Mouse (Mus musculus): Measurements from ENCODE around the gene Bcl7a. TPM values are rescaled to one million over a fixed set of nuclear protein-coding genes. Genes with fewer than 3 reads are reported as not detected.

The Bcl7a gene
- polyA plus RNA-seq, 1 experiment from 2014 or later = 40.0 TPM

DNA sequence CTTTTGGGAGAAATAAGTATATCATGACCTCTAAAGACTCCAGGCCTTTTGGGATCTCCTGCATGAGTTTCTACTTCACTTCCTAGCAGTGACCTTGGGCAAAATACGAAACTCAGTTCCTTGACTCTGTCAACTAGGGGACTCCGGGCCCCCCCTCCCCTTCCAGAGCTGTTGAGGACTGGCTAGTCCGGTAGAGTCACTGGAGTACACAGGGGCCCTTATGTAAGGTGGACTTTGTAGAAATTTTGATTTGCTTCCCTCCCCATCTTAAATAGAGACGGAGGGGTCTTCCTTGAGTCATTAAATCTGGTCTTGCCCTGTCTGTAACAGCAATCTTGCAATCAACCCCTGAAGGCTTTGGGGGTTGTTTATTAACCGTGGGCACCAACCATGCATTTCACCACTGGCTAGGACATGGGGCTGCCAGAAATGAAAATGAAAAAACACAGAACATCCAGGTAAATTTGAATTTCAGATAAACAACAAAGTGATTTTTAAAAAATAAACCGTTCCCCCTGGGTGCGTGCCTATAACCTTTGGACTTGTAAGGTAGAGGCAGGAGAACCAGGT lies 3.2 kb downstream of the Bcl7a start:
- Histone ChIP-seq H3K9ac (replicated peaks; ENCODE audit: low read length) (peak overlapping the region; percentile 97), H3K27me3 (ENCODE audit: insufficient read depth, low read length) (no peaks in the 10 kb centered on the region), H3K4me1 (ENCODE audit: insufficient read depth, low read length) (peaks cover 49% of the 10 kb centered on the region), H3K36me3 (ENCODE audit: insufficient read depth, low read length) (no peaks in the 10 kb centered on the region), H3K4me3 (ENCODE audit: low read length) (peak overlapping the region; percentile 95), H3K27ac (ENCODE audit: low read length) (peak overlapping the region; percentile 99), H3K4me2 (replicated peaks; ENCODE audit: low read depth, low read length) (peak overlapping the region; percentile 89), H3K9me3 (ENCODE audit: low read length) (no peaks in the 10 kb centered on the region)
- ATAC-seq (ENCODE audit: low FRiP score, low TSS enrichment) = peak; percentile 58
- 37% methylated on average over 7 of the region's 7 CpGs for WGBS

GRCm38 (mm10) chr5:123347985-123348384 lies 4.4 kb downstream of the Bcl7a start:
- Histone ChIP-seq H3K4me3 (ENCODE audit: low read length) (no peak overlapping the region), H3K36me3 (ENCODE audit: insufficient read depth, low read length) (no peaks in the 10 kb centered on the region), H3K27ac (ENCODE audit: low read length) (peak overlapping the region; percentile 99; the same call in 1 of the 2 replicates), H3K9ac (replicated peaks; ENCODE audit: low read length) (no peak overlapping the region), H3K27me3 (ENCODE audit: insufficient read depth, low read length) (no peaks in the 10 kb centered on the region), H3K9me3 (ENCODE audit: low read length) (no peaks in the 10 kb centered on the region), H3K4me1 (ENCODE audit: insufficient read depth, low read length) (peaks cover 50% of the 10 kb centered on the region), H3K4me2 (replicated peaks; ENCODE audit: low read depth, low read length) (no peak overlapping the region)
- 71% methylated on average over 2 of the region's 2 CpGs for WGBS
- ATAC-seq (ENCODE audit: low FRiP score, low TSS enrichment) = no peak

DNA sequence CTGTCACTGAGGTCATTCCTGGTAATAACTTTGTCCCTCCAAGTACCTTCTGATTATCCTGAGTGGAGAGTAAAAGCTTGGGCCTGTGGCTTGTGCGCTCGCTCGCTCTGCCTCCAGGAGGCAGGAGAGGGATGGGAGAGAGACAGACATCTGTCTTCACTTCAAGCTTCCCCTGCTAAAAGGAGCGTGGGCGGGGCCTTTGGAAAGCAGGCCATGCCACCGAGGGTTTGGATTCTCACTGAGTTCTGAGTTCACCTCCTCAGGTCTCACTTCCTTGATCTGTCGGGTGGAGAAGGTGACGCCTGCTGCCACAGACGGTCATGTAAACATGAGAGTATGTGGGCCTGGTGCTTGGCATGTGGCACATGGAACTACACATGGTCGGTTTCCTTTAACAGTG lies 6.8 kb downstream of the Bcl7a start:
- no peak overlapping the region for H3K27ac ChIP-seq (ENCODE audit: low read length)
- no peak for ATAC-seq (ENCODE audit: low FRiP score, low TSS enrichment)
- peaks cover 6% of the 10 kb centered on the region; the same call in 1 of the 2 replicates for H3K36me3 ChIP-seq (ENCODE audit: insufficient read depth, low read length)
- no peak overlapping the region for H3K4me3 ChIP-seq (ENCODE audit: low read length)
- no peaks in the 10 kb centered on the region for H3K27me3 ChIP-seq (ENCODE audit: insufficient read depth, low read length)
- 59% methylated on average over 10 of the region's 10 CpGs for WGBS
- H3K4me2 ChIP-seq (replicated peaks; ENCODE audit: low read depth, low read length) = no peak overlapping the region
- H3K9me3 ChIP-seq (ENCODE audit: low read length) = no peaks in the 10 kb centered on the region
- H3K9ac ChIP-seq (replicated peaks; ENCODE audit: low read length) = no peak overlapping the region
- H3K4me1 ChIP-seq (ENCODE audit: insufficient read depth, low read length) = peaks cover 43% of the 10 kb centered on the region

DNA sequence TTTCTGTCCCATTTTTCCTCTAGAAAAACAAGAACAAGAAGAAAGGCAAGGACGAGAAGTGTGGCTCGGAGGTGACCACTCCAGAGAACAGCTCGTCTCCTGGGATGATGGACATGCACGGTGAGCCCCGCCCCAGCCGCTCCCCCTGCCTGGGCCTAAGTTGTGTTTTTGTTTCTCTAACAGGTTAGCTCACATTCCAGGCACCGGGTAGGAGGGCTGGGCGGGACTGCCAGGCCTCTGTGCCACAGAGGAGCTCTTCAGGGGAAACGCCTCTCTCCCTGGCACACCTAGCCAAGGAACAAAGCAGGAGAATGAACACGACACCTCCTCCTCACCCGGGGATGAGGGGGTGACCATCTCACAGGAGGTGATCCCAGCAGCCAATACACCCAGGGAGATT lies 12.3 kb downstream of the Bcl7a start:
- ATAC-seq (ENCODE audit: low FRiP score, low TSS enrichment) = no peak
- Histone ChIP-seq H3K27ac (ENCODE audit: low read length) (peak overlapping the region; percentile 51; the same call in 1 of the 2 replicates), H3K9ac (replicated peaks; ENCODE audit: low read length) (no peak overlapping the region), H3K4me1 (ENCODE audit: insufficient read depth, low read length) (peaks cover 15% of the 10 kb centered on the region), H3K4me2 (replicated peaks; ENCODE audit: low read depth, low read length) (no peak overlapping the region), H3K36me3 (ENCODE audit: insufficient read depth, low read length) (peaks cover 44% of the 10 kb centered on the region), H3K4me3 (ENCODE audit: low read length) (no peak overlapping the region), H3K27me3 (ENCODE audit: insufficient read depth, low read length) (no peaks in the 10 kb centered on the region), H3K9me3 (ENCODE audit: low read length) (no peaks in the 10 kb centered on the region)
- 66% methylated on average over 11 of the region's 11 CpGs for WGBS

DNA sequence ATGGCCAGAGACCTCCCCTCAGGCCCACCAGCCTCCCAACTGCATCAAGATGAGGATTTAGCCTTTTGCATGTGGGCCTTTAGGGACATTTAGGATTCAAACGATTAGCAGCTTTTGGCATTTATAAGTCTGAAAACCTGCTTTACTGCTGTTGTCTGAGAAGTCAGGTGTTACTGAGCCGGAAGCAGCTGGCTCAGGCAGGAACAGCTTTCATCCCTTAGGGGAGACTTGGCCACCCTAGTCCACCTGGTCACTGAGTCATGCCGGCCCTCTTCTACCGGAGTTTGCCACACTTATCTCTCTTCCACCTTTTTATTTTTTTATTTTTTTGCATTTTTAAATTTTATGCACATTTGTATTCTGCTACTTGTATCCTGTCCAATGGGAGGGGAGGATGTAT lies 13.6 kb downstream of the Bcl7a start:
- Histone ChIP-seq H3K4me3 (ENCODE audit: low read length) (no peak overlapping the region), H3K9me3 (ENCODE audit: low read length) (no peaks in the 10 kb centered on the region), H3K36me3 (ENCODE audit: insufficient read depth, low read length) (peaks cover 55% of the 10 kb centered on the region), H3K4me1 (ENCODE audit: insufficient read depth, low read length) (peaks cover 5% of the 10 kb centered on the region), H3K9ac (replicated peaks; ENCODE audit: low read length) (no peak overlapping the region), H3K4me2 (replicated peaks; ENCODE audit: low read depth, low read length) (no peak overlapping the region), H3K27ac (ENCODE audit: low read length) (no peak overlapping the region; the same call in 1 of the 2 replicates), H3K27me3 (ENCODE audit: insufficient read depth, low read length) (no peaks in the 10 kb centered on the region)
- WGBS = 86% methylated on average over 4 of the region's 4 CpGs
- no peak for ATAC-seq (ENCODE audit: low FRiP score, low TSS enrichment)

DNA sequence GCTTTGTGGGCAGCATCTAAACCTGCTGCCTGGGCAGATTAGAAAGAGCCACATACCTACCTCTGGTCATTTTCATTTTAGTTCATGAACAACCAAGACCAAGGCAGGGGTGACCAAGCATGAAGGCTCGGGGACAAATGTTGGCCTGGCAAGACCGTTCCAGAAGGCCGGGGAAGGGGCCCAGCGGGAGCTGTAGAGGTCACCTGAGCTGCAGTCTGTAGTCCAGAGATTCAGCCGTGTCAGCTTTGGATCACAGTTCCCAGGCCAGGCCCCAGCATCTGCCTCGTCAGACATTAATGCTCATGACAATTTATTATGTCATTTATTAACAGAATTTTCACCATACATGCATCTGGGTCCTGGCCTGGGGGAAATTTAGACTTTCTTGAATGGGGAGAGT lies 15.8 kb downstream of the Bcl7a start:
- H3K4me2 ChIP-seq (replicated peaks; ENCODE audit: low read depth, low read length) = no peak overlapping the region
- H3K9ac ChIP-seq (replicated peaks; ENCODE audit: low read length) = no peak overlapping the region
- H3K4me1 ChIP-seq (ENCODE audit: insufficient read depth, low read length) = peaks cover 5% of the 10 kb centered on the region
- H3K36me3 ChIP-seq (ENCODE audit: insufficient read depth, low read length) = peaks cover 71% of the 10 kb centered on the region
- 59% methylated on average over 6 of the region's 6 CpGs for WGBS
- peak overlapping the region; percentile 76 for H3K27ac ChIP-seq (ENCODE audit: low read length)
- H3K9me3 ChIP-seq (ENCODE audit: low read length) = no peaks in the 10 kb centered on the region
- ATAC-seq (ENCODE audit: low FRiP score, low TSS enrichment) = peak; percentile 91
- H3K4me3 ChIP-seq (ENCODE audit: low read length) = no peak overlapping the region
- H3K27me3 ChIP-seq (ENCODE audit: insufficient read depth, low read length) = no peaks in the 10 kb centered on the region

GRCm38 (mm10) chr5:123362911-123363310 lies 19.3 kb downstream of the Bcl7a start:
- no peak for ATAC-seq (ENCODE audit: low FRiP score, low TSS enrichment)
- 81% methylated on average over 4 of the region's 4 CpGs for WGBS
- Histone ChIP-seq H3K4me1 (ENCODE audit: insufficient read depth, low read length) (peaks cover 5% of the 10 kb centered on the region), H3K9ac (replicated peaks; ENCODE audit: low read length) (no peak overlapping the region), H3K27ac (ENCODE audit: low read length) (no peak overlapping the region), H3K9me3 (ENCODE audit: low read length) (no peaks in the 10 kb centered on the region), H3K4me3 (ENCODE audit: low read length) (no peak overlapping the region), H3K36me3 (ENCODE audit: insufficient read depth, low read length) (peaks cover 63% of the 10 kb centered on the region), H3K4me2 (replicated peaks; ENCODE audit: low read depth, low read length) (no peak overlapping the region), H3K27me3 (ENCODE audit: insufficient read depth, low read length) (no peaks in the 10 kb centered on the region)

DNA sequence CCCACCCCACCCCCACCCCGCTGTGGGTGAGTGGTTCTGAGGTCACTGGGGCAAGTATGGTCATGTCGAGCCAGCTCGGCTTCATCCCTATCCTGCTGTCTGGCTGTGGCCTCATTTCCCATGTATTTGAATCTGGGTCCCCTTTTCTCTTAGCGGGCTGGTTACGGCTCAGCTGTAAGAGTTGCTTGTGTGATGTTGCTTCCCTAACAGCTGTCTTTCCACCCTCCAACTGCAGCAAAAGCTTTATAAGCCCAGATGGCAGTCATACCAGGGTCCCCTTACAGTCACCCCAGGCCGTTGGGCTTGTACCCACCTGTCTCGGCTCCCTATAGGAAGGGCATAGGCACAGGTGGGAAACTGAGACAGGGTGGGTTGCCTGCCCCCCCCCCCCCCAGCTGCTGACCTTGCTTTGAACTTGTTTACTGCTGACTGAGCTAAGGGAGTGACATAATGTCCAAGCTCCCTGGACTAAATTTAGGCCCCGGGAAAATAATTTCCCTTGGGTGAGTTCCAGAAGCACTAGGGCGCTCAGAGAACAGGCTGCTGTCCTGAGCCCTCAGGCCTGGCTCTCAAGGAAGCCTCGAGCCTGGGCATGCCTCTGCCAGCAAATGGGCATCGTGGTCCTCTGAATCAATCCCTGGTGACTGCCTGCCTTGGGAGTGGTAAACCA lies 20.8 kb downstream of the Bcl7a start:
- H3K27me3 ChIP-seq (ENCODE audit: insufficient read depth, low read length) = no peaks in the 10 kb centered on the region
- peaks cover 63% of the 10 kb centered on the region for H3K36me3 ChIP-seq (ENCODE audit: insufficient read depth, low read length)
- H3K27ac ChIP-seq (ENCODE audit: low read length) = peak overlapping the region; percentile 32; the same call in 1 of the 2 replicates
- H3K4me2 ChIP-seq (replicated peaks; ENCODE audit: low read depth, low read length) = no peak overlapping the region
- no peak overlapping the region for H3K9ac ChIP-seq (replicated peaks; ENCODE audit: low read length)
- WGBS = 73% methylated on average over 11 of the region's 11 CpGs
- H3K9me3 ChIP-seq (ENCODE audit: low read length) = no peaks in the 10 kb centered on the region
- H3K4me1 ChIP-seq (ENCODE audit: insufficient read depth, low read length) = peaks cover 5% of the 10 kb centered on the region
- H3K4me3 ChIP-seq (ENCODE audit: low read length) = no peak overlapping the region
- no peak for ATAC-seq (ENCODE audit: low FRiP score, low TSS enrichment)

DNA sequence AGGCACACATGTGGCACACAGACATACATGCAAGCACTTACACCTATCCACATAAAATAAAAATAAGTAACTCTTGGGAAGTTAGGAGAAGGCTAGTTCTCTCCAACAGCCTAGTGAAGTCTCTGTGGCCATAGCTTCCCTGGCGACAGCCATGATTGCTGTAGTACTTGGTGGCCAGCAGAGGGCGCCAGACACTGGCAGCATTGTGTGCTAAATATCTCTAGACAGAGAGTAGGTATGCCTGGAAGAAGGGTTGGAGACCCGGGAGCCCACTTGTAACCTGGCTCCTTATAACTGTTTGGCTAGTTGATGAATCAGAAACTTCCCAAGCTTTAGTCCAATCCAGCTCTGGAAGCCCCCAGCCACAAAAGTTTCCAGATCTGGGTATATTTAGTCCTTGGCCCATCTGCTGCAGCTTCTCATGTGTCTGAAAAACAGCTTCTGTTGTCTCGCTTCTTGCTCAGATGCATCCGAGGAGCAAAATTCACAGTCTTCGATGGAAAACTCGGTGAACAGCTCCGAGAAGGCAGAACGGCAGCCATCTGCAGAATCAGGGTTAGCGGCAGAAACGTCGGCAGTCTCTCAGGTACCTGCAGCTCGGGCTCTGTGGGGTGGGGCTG lies 25.3 kb downstream of the Bcl7a start:
- H3K27me3 ChIP-seq (ENCODE audit: insufficient read depth, low read length) = no peaks in the 10 kb centered on the region
- no peak overlapping the region for H3K27ac ChIP-seq (ENCODE audit: low read length)
- no peak overlapping the region for H3K9ac ChIP-seq (replicated peaks; ENCODE audit: low read length)
- 77% methylated on average over 13 of the region's 13 CpGs for WGBS
- H3K4me2 ChIP-seq (replicated peaks; ENCODE audit: low read depth, low read length) = no peak overlapping the region
- H3K9me3 ChIP-seq (ENCODE audit: low read length) = no peaks in the 10 kb centered on the region
- no peak overlapping the region for H3K4me3 ChIP-seq (ENCODE audit: low read length)
- H3K36me3 ChIP-seq (ENCODE audit: insufficient read depth, low read length) = peaks cover 72% of the 10 kb centered on the region
- H3K4me1 ChIP-seq (ENCODE audit: insufficient read depth, low read length) = no peaks in the 10 kb centered on the region
- ATAC-seq (ENCODE audit: low FRiP score, low TSS enrichment) = no peak

DNA sequence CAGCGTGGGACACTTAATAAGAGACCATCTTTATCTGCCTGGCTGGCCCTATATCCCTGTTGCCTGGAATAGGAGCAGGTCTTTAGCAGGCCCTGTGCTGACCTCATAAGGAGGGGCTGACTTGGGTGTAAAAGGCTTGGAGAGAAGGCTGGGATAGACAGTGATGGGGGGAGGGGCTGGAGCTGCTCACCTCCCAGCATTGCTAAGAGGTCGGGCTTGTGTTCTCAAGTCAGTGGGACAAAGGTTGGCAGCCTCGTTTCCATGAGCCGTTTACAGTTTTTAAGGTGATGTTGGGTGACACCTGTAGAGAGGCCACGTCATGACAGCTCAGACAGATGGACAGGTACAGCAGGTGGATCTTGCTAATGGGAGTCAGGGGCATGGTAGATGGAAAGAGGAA lies 26.4 kb downstream of the Bcl7a start:
- no peak overlapping the region for H3K27ac ChIP-seq (ENCODE audit: low read length)
- H3K9me3 ChIP-seq (ENCODE audit: low read length) = no peaks in the 10 kb centered on the region
- H3K4me3 ChIP-seq (ENCODE audit: low read length) = no peak overlapping the region
- 91% methylated on average over 5 of the region's 5 CpGs for WGBS
- peaks cover 68% of the 10 kb centered on the region for H3K36me3 ChIP-seq (ENCODE audit: insufficient read depth, low read length)
- no peak overlapping the region for H3K9ac ChIP-seq (replicated peaks; ENCODE audit: low read length)
- H3K4me1 ChIP-seq (ENCODE audit: insufficient read depth, low read length) = no peaks in the 10 kb centered on the region
- ATAC-seq (ENCODE audit: low FRiP score, low TSS enrichment) = no peak
- no peaks in the 10 kb centered on the region for H3K27me3 ChIP-seq (ENCODE audit: insufficient read depth, low read length)
- H3K4me2 ChIP-seq (replicated peaks; ENCODE audit: low read depth, low read length) = no peak overlapping the region
